Mouse (Mus musculus) heart, embryonic 15.5 days (tissue): Measurements from ENCODE around the gene Ppp2r5a. TPM values are rescaled to one million over a fixed set of nuclear protein-coding genes. Genes with fewer than 3 reads are reported as not detected.

ENCODE experiments used
- ATAC-seq: fragments of 200-750 bp; cut with Nextera tagmentation; replicated peaks from 2 replicates; pipeline ENCODE4 v1.8.0; 2017; ENCODE audit warnings: low read depth, moderate TSS enrichment; ENCODE audit not compliant: insufficient number of reproducible peaks, insufficient read depth, low FRiP score
- H3K27ac ChIP-seq: fragments of 300-500 bp; sonication (generic); 2 replicates; pipeline ENCODE4 v1.5.1; 2015; ENCODE audit warnings: mild to moderate bottlenecking, inconsistent platforms
- H3K27me3 ChIP-seq: fragments of 300-500 bp; sonication (generic); 2 replicates; pipeline ENCODE4 v1.6.1; 2015; ENCODE audit warnings: inconsistent platforms
- H3K36me3 ChIP-seq: fragments of 300-500 bp; sonication (generic); 2 replicates; pipeline ENCODE4 v1.6.1; 2015; ENCODE audit warnings: mild to moderate bottlenecking, inconsistent platforms
- H3K4me1 ChIP-seq: fragments of 300-500 bp; sonication (generic); replicated peaks from 2 replicates; pipeline ENCODE4 v1.6.1; 2015; ENCODE audit warnings: inconsistent platforms
- H3K4me2 ChIP-seq: fragments of 300-500 bp; sonication (generic); 2 replicates; pipeline ENCODE4 v1.6.1; 2015; ENCODE audit warnings: inconsistent platforms, mild to moderate bottlenecking, moderate library complexity
- H3K4me3 ChIP-seq: fragments of 300-500 bp; sonication (generic); 2 replicates; pipeline ENCODE4 v1.5.1; 2015; ENCODE audit warnings: mild to moderate bottlenecking, inconsistent platforms
- H3K9ac ChIP-seq: fragments of 300-500 bp; sonication (generic); 2 replicates; pipeline ENCODE4 v1.6.1; 2015; ENCODE audit warnings: mild to moderate bottlenecking, inconsistent platforms
- H3K9me3 ChIP-seq: fragments of 300-500 bp; sonication (generic); replicated peaks from 2 replicates; pipeline ENCODE4 v1.6.1; 2016; ENCODE audit warnings: inconsistent platforms
- WGBS: fragments of 180-500 bp; shearing (Covaris S2); methylation state at CpG from one replicate; pipeline ENCODE4 v1.1.7; 2015; ENCODE audit warnings: mixed read lengths; 5-methylcytosine and 5-hydroxymethylcytosine counted together
- polyA plus RNA-seq: library from polyadenylated mRNA; unstranded; fragments of >200 nt; fragmentation: Nextera tagmentation; extraction: Ambion mirVana; gene quantifications from 2 replicates; pipeline ENCODE4 v1.2.1, GENCODE M21; 2015

Gene Ppp2r5a
- polyA plus RNA-seq, 1 experiment from 2014 or later, result 31.1 TPM

GRCm38 (mm10) chr1:191348996-191349395 is 54.1 kb downstream of the Ppp2r5a start:
- peak overlapping the region; percentile 17; the same call in 1 of the 2 replicates for H3K4me2 ChIP-seq

GRCm38 (mm10) chr1:191348592-191348991 is 54.5 kb downstream of the Ppp2r5a start:
- Histone ChIP-seq H3K27ac (peak overlapping the region; percentile 75; the same call in 1 of the 2 replicates), H3K4me2 (no peak overlapping the region), H3K36me3 (peaks cover 22% of the 10 kb centered on the region), H3K4me1 (peaks cover 18% of the 10 kb centered on the region), H3K9ac (no peak overlapping the region), H3K27me3 (no peaks in the 10 kb centered on the region), H3K4me3 (no peak overlapping the region), H3K9me3 (no peaks in the 10 kb centered on the region)
- 61% methylated on average over 2 of the region's 2 CpGs for WGBS
- ATAC-seq, result no peak

More at GRCm38 (mm10) chr1:191348996-191349395, 54.1 kb downstream of the Ppp2r5a start:
- no peak overlapping the region for H3K4me3 ChIP-seq
- 18% methylated on average over 5 of the region's 5 CpGs for WGBS
- H3K9me3 ChIP-seq, result no peaks in the 10 kb centered on the region
- H3K4me1 ChIP-seq, result peaks cover 18% of the 10 kb centered on the region
- peaks cover 26% of the 10 kb centered on the region for H3K36me3 ChIP-seq
- ATAC-seq, result peak; percentile 47; the same call in 1 of the 2 replicates
- H3K9ac ChIP-seq, result no peak overlapping the region
- peak overlapping the region; percentile 75 for H3K27ac ChIP-seq
- no peaks in the 10 kb centered on the region for H3K27me3 ChIP-seq

GRCm38 (mm10) chr1:191347602-191348001 is 55.5 kb downstream of the Ppp2r5a start:
- Histone ChIP-seq H3K9ac (no peak overlapping the region), H3K27ac (no peak overlapping the region), H3K4me1 (peaks cover 18% of the 10 kb centered on the region), H3K4me2 (no peak overlapping the region), H3K9me3 (no peaks in the 10 kb centered on the region), H3K36me3 (peaks cover 21% of the 10 kb centered on the region), H3K27me3 (no peaks in the 10 kb centered on the region), H3K4me3 (no peak overlapping the region)
- ATAC-seq, result no peak
- WGBS, result 80% methylated on average over 8 of the region's 8 CpGs

GRCm38 (mm10) chr1:191340530-191340929 is 62.5 kb downstream of the Ppp2r5a start:
- Histone ChIP-seq H3K9ac (no peak overlapping the region), H3K27me3 (no peaks in the 10 kb centered on the region), H3K4me2 (no peak overlapping the region), H3K4me1 (0 out of 2 replicates have a peak, but pooled peaks cover 2% of the 10 kb centered on the region), H3K9me3 (no peaks in the 10 kb centered on the region), H3K4me3 (no peak overlapping the region), H3K36me3 (peaks cover 40% of the 10 kb centered on the region), H3K27ac (no peak overlapping the region)
- WGBS, result 76% methylated on average over 4 of the region's 4 CpGs
- no peak for ATAC-seq

- Histone ChIP-seq H3K9ac (no peak overlapping the region), H3K9me3 (no peaks in the 10 kb centered on the region), H3K36me3 (peaks cover 40% of the 10 kb centered on the region), H3K4me1 (0 out of 2 replicates have a peak, but pooled peaks cover 2% of the 10 kb centered on the region), H3K27me3 (no peaks in the 10 kb centered on the region), H3K27ac (no peak overlapping the region), H3K4me3 (no peak overlapping the region), H3K4me2 (no peak overlapping the region)
- 80% methylated on average over 2 of the region's 2 CpGs for WGBS
- no peak for ATAC-seq
These were observed 63.2 kb downstream of the Ppp2r5a start for GRCm38 (mm10) chr1:191339876-191340275.

- Histone ChIP-seq H3K4me3 (no peak overlapping the region), H3K27ac (no peak overlapping the region), H3K4me1 (no peaks in the 10 kb centered on the region), H3K36me3 (peaks cover 19% of the 10 kb centered on the region), H3K27me3 (no peaks in the 10 kb centered on the region), H3K9ac (no peak overlapping the region), H3K9me3 (no peaks in the 10 kb centered on the region), H3K4me2 (no peak overlapping the region)
- ATAC-seq, result no peak
- WGBS, result 74% methylated on average over 5 of the region's 5 CpGs
These were observed 68.6 kb downstream of the Ppp2r5a start for GRCm38 (mm10) chr1:191334500-191334899.

GRCm38 (mm10) chr1:191330356-191330755 is 72.7 kb downstream of the Ppp2r5a start:
- H3K4me2 ChIP-seq, result no peak overlapping the region
- 83% methylated on average over 4 of the region's 4 CpGs for WGBS
- H3K9ac ChIP-seq, result no peak overlapping the region
- H3K27ac ChIP-seq, result no peak overlapping the region
- H3K27me3 ChIP-seq, result no peaks in the 10 kb centered on the region
- H3K4me3 ChIP-seq, result no peak overlapping the region
- H3K4me1 ChIP-seq, result peaks cover 26% of the 10 kb centered on the region
- H3K36me3 ChIP-seq, result no peaks in the 10 kb centered on the region
- no peaks in the 10 kb centered on the region for H3K9me3 ChIP-seq
- ATAC-seq, result no peak

- no peak for ATAC-seq
- 70% methylated on average over 8 of the region's 8 CpGs for WGBS
- H3K36me3 ChIP-seq, result no peaks in the 10 kb centered on the region
- H3K4me2 ChIP-seq, result 0 out of 2 replicates have a peak overlapping the region, but pooled peaks have one; percentile 4
- 0 out of 2 replicates have a peak overlapping the region, but pooled peaks have one; percentile 16 for H3K27ac ChIP-seq
- H3K4me3 ChIP-seq, result no peak overlapping the region
- H3K27me3 ChIP-seq, result no peaks in the 10 kb centered on the region
- peaks cover 26% of the 10 kb centered on the region for H3K4me1 ChIP-seq
- H3K9me3 ChIP-seq, result no peaks in the 10 kb centered on the region
- H3K9ac ChIP-seq, result no peak overlapping the region
These were observed 75.0 kb downstream of the Ppp2r5a start for GRCm38 (mm10) chr1:191328019-191328441.

- H3K9me3 ChIP-seq, result no peaks in the 10 kb centered on the region
- H3K36me3 ChIP-seq, result no peaks in the 10 kb centered on the region
- no peak for ATAC-seq
- H3K27ac ChIP-seq, result no peak overlapping the region
- H3K27me3 ChIP-seq, result no peaks in the 10 kb centered on the region
- 0 out of 2 replicates have a peak overlapping the region, but pooled peaks have one; percentile 70 for H3K4me3 ChIP-seq
- H3K4me2 ChIP-seq, result peak overlapping the region; percentile 95
- 79% methylated on average over 8 of the region's 8 CpGs for WGBS
- H3K9ac ChIP-seq, result no peak overlapping the region
- H3K4me1 ChIP-seq, result peaks cover 26% of the 10 kb centered on the region
These were observed 75.8 kb downstream of the Ppp2r5a start for GRCm38 (mm10) chr1:191327258-191327657.

- H3K4me1 ChIP-seq, result peaks cover 26% of the 10 kb centered on the region
- H3K9me3 ChIP-seq, result no peaks in the 10 kb centered on the region
- H3K27ac ChIP-seq, result peak overlapping the region; percentile 65
- H3K27me3 ChIP-seq, result no peaks in the 10 kb centered on the region
- 1% methylated on average over 31 of the region's 35 CpGs for WGBS
- H3K36me3 ChIP-seq, result no peaks in the 10 kb centered on the region
- H3K9ac ChIP-seq, result peak overlapping the region; percentile 78
- peak; percentile 71 for ATAC-seq
- H3K4me3 ChIP-seq, result peak overlapping the region; percentile 70
- H3K4me2 ChIP-seq, result peak overlapping the region; percentile 95
These were observed 76.7 kb downstream of the Ppp2r5a start for GRCm38 (mm10) chr1:191326233-191326882.

GRCm38 (mm10) chr1:191325726-191326232 is 77.3 kb downstream of the Ppp2r5a start, which contains the start of gene Tmem206:
Gene Tmem206, plus strand, starts transcription at chr1:191325912.
- peak within 1 kb of the TSS; percentile 78 for H3K9ac ChIP-seq
- H3K36me3 ChIP-seq, result no peaks in the 10 kb centered on the region
- H3K27me3 ChIP-seq, result no peaks in the 10 kb centered on the region
- peak within 1 kb of the TSS; percentile 70 for H3K4me3 ChIP-seq
- under 1% methylated on average over 38 of the region's 42 CpGs for WGBS
- ATAC-seq, result peak; percentile 91
- H3K4me2 ChIP-seq, result peak within 1 kb of the TSS; percentile 95
- peak within 1 kb of the TSS; percentile 65 for H3K27ac ChIP-seq
- H3K9me3 ChIP-seq, result no peaks in the 10 kb centered on the region
- H3K4me1 ChIP-seq, result peaks cover 26% of the 10 kb centered on the region
